Mouse (Mus musculus): Measurements from ENCODE around the gene Kdm5a. TPM values are rescaled to one million over a fixed set of nuclear protein-coding genes. Genes with fewer than 3 reads are reported as not detected.
A peak's percentile ranks its signal among the peaks of the same experiment; 100 is the strongest.

Gene Kdm5a
- polyA plus RNA-seq, 1 experiment from 2014 or later, result 27.2 TPM

DNA sequence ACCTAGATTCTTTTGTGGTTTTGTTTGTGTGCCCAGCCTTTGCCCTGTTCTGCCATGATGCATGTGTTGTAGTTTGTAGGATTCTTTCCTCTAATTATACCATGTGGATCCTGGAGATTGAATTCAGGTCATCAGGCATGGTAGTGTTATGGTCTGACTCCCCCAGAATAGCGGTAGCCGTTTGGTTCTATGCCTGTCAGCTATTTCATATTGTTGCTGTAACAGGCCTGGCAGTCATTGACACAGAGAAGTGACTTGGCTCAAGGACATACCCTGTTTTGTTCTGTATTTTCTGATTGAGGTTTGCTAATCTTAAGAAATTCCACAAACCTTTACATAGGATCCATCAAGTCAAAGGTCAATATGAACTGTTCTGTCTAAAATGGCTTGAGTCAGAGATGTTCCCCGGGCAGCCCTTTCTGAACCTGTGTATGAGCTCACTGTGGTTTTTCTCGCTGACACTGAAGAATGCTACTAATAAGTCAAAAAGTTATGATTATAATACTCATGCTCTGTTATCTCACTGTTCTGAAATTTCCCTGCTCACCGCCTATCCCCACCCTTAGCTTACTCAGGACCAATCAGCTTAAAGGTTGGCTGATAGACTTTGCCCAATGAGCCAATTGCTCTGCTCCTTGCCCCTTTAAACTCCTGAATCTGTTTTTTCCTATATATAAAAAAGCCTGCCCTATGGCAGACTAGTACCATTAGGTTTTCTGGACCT, 31.9 kb downstream of the Kdm5a start:
- Histone ChIP-seq H3K27me3 (ENCODE audit: control insufficient read depth, insufficient read depth, low read length) (no peaks in the 10 kb centered on the region), H3K27ac (ENCODE audit: low read length) (no peak overlapping the region), H3K9me3 (replicated peaks; ENCODE audit: control insufficient read depth, low read length) (no peaks in the 10 kb centered on the region), H3K36me3 (ENCODE audit: control insufficient read depth, insufficient read depth) (peaks cover 35% of the 10 kb centered on the region), H3K4me1 (ENCODE audit: control insufficient read depth, insufficient read depth, low read length) (no peaks in the 10 kb centered on the region), H3K4me2 (ENCODE audit: low read depth, low read length) (no peak overlapping the region), H3K9ac (ENCODE audit: low read length) (no peak overlapping the region), H3K4me3 (ENCODE audit: low read length) (no peak overlapping the region)
- 92% methylated on average over 5 of the region's 5 CpGs for WGBS
- no peak for ATAC-seq (replicated peaks; ENCODE audit: extremely low read depth, insufficient read depth, low FRiP score)

DNA sequence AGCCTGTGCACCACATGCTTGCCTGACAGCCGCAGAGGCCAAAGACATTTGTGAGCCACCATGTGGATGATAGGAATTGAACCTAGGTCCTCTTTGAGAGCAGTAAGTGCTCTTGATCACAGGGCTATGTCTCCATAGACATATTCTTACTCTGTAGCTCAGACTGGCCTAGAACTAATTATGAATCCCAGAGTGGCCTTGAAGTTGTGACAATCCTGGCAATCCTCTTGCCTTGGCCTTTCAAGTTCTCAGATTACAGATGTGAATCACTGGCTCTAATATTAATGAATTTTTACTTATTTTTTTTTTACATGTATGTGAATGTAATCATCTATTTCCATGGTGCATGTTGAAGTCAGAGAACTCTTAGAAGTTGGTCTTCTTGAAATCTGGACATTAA, 40.0 kb downstream of the Kdm5a start:
- H3K4me1 ChIP-seq (ENCODE audit: control insufficient read depth, insufficient read depth, low read length), result no peaks in the 10 kb centered on the region
- WGBS, result 91% methylated on average over 1 of the region's 1 CpGs
- H3K36me3 ChIP-seq (ENCODE audit: control insufficient read depth, insufficient read depth), result peaks cover 45% of the 10 kb centered on the region
- H3K27ac ChIP-seq (ENCODE audit: low read length), result no peak overlapping the region
- no peak overlapping the region for H3K4me3 ChIP-seq (ENCODE audit: low read length)
- no peak overlapping the region for H3K9ac ChIP-seq (ENCODE audit: low read length)
- H3K4me2 ChIP-seq (ENCODE audit: low read depth, low read length), result no peak overlapping the region
- ATAC-seq (replicated peaks; ENCODE audit: extremely low read depth, insufficient read depth, low FRiP score), result no peak
- no peaks in the 10 kb centered on the region for H3K27me3 ChIP-seq (ENCODE audit: control insufficient read depth, insufficient read depth, low read length)
- H3K9me3 ChIP-seq (replicated peaks; ENCODE audit: control insufficient read depth, low read length), result no peaks in the 10 kb centered on the region

DNA sequence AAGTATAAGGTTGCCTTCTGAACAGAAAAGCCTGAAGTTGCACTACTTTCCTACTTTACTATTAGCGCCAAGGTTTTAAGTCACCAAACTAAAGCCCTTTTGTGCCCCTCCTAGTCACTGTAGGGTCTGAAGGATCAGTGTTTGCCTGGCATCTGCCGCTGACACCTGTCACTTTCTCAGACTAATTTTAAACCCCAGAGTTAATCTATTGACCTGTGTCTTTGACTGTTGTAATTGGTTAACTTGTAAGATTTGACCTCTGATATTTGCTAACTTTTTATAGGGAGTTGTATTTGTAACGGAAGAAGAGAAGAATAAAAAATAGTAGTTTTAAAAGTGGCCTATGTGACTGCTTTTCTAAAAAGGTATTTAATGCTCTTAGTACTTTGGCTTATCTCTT, 74.2 kb downstream of the Kdm5a start:
- H3K9me3 ChIP-seq (replicated peaks; ENCODE audit: control insufficient read depth, low read length), result no peaks in the 10 kb centered on the region
- H3K4me1 ChIP-seq (ENCODE audit: control insufficient read depth, insufficient read depth, low read length), result peaks cover 4% of the 10 kb centered on the region; the same call in 1 of the 2 replicates
- WGBS, result 94% methylated on average over 3 of the region's 3 CpGs
- H3K4me2 ChIP-seq (ENCODE audit: low read depth, low read length), result no peak overlapping the region
- H3K27ac ChIP-seq (ENCODE audit: low read length), result no peak overlapping the region
- ATAC-seq (replicated peaks; ENCODE audit: extremely low read depth, insufficient read depth, low FRiP score), result no peak
- peaks cover 27% of the 10 kb centered on the region for H3K36me3 ChIP-seq (ENCODE audit: control insufficient read depth, insufficient read depth)
- H3K27me3 ChIP-seq (ENCODE audit: control insufficient read depth, insufficient read depth, low read length), result no peaks in the 10 kb centered on the region
- H3K4me3 ChIP-seq (ENCODE audit: low read length), result no peak overlapping the region
- H3K9ac ChIP-seq (ENCODE audit: low read length), result no peak overlapping the region

DNA sequence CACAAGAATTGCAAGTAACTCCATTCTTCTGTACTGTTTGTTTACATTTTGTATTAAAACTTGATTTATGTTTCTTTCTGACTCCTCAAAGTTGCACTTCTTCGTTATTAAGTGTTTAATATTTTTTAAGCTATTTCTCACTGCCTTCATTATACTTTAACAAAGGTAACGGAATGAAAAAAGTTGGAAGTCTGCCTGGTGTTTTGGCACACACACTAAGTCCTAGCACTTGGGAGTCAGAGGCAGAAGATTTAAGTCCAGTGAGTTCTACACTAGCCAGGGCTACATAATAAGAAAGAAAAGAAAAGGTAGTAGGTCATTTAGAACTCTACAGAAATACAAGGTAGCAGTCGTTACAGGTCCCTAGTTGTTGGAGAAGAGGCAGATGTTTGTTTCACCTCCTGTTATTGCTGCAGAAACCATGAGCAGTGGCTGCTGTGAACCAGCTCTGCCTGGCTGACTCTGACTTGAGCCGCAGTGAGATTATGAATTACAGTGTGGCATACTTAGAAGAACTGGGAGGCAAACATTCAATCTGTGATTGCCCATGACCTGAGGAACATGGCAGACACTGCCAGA, 78.3 kb downstream of the Kdm5a start:
- WGBS, result 76% methylated on average over 4 of the region's 4 CpGs
- Histone ChIP-seq H3K36me3 (ENCODE audit: control insufficient read depth, insufficient read depth) (peaks cover 20% of the 10 kb centered on the region), H3K27ac (ENCODE audit: low read length) (no peak overlapping the region), H3K4me2 (ENCODE audit: low read depth, low read length) (no peak overlapping the region), H3K4me3 (ENCODE audit: low read length) (no peak overlapping the region), H3K9ac (ENCODE audit: low read length) (no peak overlapping the region), H3K9me3 (replicated peaks; ENCODE audit: control insufficient read depth, low read length) (no peaks in the 10 kb centered on the region), H3K27me3 (ENCODE audit: control insufficient read depth, insufficient read depth, low read length) (no peaks in the 10 kb centered on the region), H3K4me1 (ENCODE audit: control insufficient read depth, insufficient read depth, low read length) (peaks cover 9% of the 10 kb centered on the region; the same call in 1 of the 2 replicates)
- no peak for ATAC-seq (replicated peaks; ENCODE audit: extremely low read depth, insufficient read depth, low FRiP score)

DNA sequence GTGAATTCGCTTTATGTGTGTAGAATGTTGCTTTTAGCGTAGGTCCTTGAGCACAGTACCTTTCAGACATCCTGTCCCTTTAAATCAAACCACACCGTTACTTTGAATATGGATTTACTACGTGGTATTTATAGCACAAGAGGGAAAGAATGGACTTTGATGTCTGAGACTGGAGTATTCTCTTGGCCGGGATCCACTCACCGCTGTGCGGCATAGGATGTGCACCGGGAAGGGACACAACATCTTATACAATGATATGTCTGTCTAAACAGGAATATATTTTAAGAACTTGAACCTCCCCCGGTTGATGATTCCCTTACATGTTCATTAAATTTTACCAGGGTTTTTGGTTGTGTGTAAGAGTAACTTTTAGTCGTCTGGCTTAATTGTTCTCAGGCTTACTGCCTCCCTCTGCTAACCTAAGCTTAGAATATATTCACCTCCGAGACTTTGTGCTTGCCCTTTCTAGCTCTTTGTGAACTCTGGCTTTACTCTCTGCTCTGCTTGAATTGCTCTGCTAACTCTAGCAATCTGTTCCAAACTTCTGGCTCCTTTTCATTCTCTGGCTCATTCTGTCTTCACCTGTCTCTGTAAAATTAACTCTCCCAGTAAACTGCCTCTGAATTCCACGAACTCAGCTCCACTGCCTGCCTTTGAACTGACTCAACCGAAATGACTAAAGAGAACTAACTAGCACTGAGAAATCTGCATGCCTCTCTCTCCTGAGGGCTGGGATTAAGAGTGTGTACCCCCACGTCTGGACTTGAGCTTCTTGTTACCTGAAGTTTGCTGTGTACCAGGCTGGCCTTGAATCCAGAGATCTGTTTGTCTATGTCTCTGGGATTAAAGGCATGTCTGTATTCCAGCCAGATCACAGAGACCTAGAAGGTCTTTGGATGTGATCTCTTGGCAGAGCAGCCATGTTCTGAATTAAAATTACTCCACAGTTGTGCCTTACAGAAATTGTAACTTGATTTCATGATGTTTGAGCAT, 79.7 kb downstream of the Kdm5a start:
- WGBS, result 49% methylated on average over 14 of the region's 14 CpGs
- Histone ChIP-seq H3K27ac (ENCODE audit: low read length) (peak overlapping the region; percentile 26), H3K9ac (ENCODE audit: low read length) (no peak overlapping the region), H3K9me3 (replicated peaks; ENCODE audit: control insufficient read depth, low read length) (no peaks in the 10 kb centered on the region), H3K4me3 (ENCODE audit: low read length) (no peak overlapping the region), H3K4me1 (ENCODE audit: control insufficient read depth, insufficient read depth, low read length) (peaks cover 9% of the 10 kb centered on the region; the same call in 1 of the 2 replicates), H3K4me2 (ENCODE audit: low read depth, low read length) (peak overlapping the region; percentile 19), H3K27me3 (ENCODE audit: control insufficient read depth, insufficient read depth, low read length) (no peaks in the 10 kb centered on the region), H3K36me3 (ENCODE audit: control insufficient read depth, insufficient read depth) (peaks cover 17% of the 10 kb centered on the region)
- peak; percentile 49; the same call in 1 of the 2 replicates for ATAC-seq (replicated peaks; ENCODE audit: extremely low read depth, insufficient read depth, low FRiP score)

DNA sequence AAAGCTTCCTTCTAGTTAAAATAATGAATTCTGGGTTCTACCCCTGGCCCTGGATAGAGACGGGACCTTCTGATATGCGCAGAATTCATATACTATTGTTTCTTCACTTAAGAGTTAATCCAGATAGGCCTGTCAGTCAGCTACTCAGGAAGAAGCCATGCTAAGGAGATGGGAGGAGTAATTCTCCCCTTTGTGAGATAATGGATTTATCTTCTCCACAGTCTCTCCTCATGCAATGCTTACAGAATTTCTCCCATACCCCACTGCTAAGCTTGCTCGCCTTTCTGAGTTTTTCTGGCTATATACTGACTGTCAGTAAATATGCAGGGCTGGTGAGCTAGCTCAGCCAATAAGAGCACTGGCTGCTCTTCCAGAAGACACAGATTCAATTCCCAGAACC, 86.3 kb downstream of the Kdm5a start:
- H3K27me3 ChIP-seq (ENCODE audit: control insufficient read depth, insufficient read depth, low read length), result no peaks in the 10 kb centered on the region
- H3K4me3 ChIP-seq (ENCODE audit: low read length), result no peak overlapping the region
- no peak overlapping the region for H3K9ac ChIP-seq (ENCODE audit: low read length)
- no peaks in the 10 kb centered on the region; the same call in 1 of the 2 replicates for H3K4me1 ChIP-seq (ENCODE audit: control insufficient read depth, insufficient read depth, low read length)
- no peak overlapping the region for H3K27ac ChIP-seq (ENCODE audit: low read length)
- H3K36me3 ChIP-seq (ENCODE audit: control insufficient read depth, insufficient read depth), result no peaks in the 10 kb centered on the region
- WGBS, result 79% methylated on average over 3 of the region's 3 CpGs
- no peak overlapping the region for H3K4me2 ChIP-seq (ENCODE audit: low read depth, low read length)
- H3K9me3 ChIP-seq (replicated peaks; ENCODE audit: control insufficient read depth, low read length), result no peaks in the 10 kb centered on the region
- ATAC-seq (replicated peaks; ENCODE audit: extremely low read depth, insufficient read depth, low FRiP score), result no peak

DNA sequence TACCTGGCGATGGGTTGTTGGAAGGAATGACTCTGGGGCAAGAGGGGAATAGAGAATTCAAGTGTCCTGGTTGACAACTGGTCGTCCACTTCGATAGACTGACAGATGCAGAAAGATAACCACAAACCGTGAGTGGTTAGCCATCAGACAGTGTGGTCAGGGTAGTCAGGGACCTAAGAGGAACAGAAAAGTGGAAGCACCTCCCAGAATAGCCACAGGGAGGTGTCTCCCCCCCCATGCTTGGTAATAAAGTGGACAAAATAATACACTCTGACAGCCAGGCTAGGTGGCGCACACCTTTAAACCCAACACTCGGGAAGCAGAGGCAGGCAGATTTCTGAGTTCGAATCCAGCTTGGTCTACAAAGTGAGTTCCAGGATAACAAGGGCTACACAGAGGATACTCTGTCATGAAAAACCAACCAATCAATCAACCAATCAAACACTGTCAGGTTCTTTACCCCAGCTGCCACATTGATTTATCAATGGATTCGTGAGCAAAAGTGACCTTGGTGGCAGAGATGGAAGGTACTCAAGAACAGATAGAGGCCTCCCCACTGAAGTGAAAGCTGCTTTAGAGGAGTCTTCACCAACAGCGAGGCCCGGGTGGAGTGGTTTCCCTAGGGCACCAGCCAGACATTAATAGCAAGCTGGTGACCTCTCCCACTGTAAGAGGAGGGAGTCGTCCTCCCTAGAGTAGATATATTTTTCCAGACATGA, 88.6 kb downstream of the Kdm5a start:
- no peak overlapping the region for H3K27ac ChIP-seq (ENCODE audit: low read length)
- H3K4me1 ChIP-seq (ENCODE audit: control insufficient read depth, insufficient read depth, low read length), result no peaks in the 10 kb centered on the region; the same call in 1 of the 2 replicates
- no peaks in the 10 kb centered on the region for H3K36me3 ChIP-seq (ENCODE audit: control insufficient read depth, insufficient read depth)
- no peaks in the 10 kb centered on the region for H3K9me3 ChIP-seq (replicated peaks; ENCODE audit: control insufficient read depth, low read length)
- no peak overlapping the region for H3K4me3 ChIP-seq (ENCODE audit: low read length)
- 80% methylated on average over 11 of the region's 11 CpGs for WGBS
- H3K27me3 ChIP-seq (ENCODE audit: control insufficient read depth, insufficient read depth, low read length), result no peaks in the 10 kb centered on the region
- no peak overlapping the region for H3K9ac ChIP-seq (ENCODE audit: low read length)
- ATAC-seq (replicated peaks; ENCODE audit: extremely low read depth, insufficient read depth, low FRiP score), result no peak
- no peak overlapping the region for H3K4me2 ChIP-seq (ENCODE audit: low read depth, low read length)

DNA sequence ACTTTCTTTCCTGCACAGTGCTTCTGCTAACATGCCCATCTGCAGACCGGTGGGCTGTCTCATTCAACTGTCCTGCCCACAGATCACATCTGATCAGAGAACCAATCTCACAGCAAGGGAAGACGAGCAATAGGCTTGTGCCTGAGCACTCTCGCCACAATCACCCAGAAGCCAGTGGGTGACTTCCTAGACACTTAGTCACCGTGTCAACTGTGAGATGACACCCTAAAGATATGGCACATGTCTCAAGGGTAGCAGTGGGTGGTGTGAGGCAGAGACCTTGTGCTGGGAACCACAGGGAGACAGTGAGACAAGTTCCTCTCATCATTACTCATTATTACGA, 89.2 kb downstream of the Kdm5a start:
- WGBS, result 67% methylated on average over 5 of the region's 5 CpGs
- Histone ChIP-seq H3K27ac (ENCODE audit: low read length) (no peak overlapping the region), H3K4me1 (ENCODE audit: control insufficient read depth, insufficient read depth, low read length) (no peaks in the 10 kb centered on the region; the same call in 1 of the 2 replicates), H3K4me2 (ENCODE audit: low read depth, low read length) (no peak overlapping the region), H3K27me3 (ENCODE audit: control insufficient read depth, insufficient read depth, low read length) (no peaks in the 10 kb centered on the region), H3K9ac (ENCODE audit: low read length) (no peak overlapping the region), H3K36me3 (ENCODE audit: control insufficient read depth, insufficient read depth) (no peaks in the 10 kb centered on the region), H3K4me3 (ENCODE audit: low read length) (no peak overlapping the region), H3K9me3 (replicated peaks; ENCODE audit: control insufficient read depth, low read length) (no peaks in the 10 kb centered on the region)
- ATAC-seq (replicated peaks; ENCODE audit: extremely low read depth, insufficient read depth, low FRiP score), result no peak

All from heart, embryonic 16.5 days (tissue).